In genomic region chr1:132289965-132290364, GRCm38 (mm10) we compare ENCODE assay signal across 11 mouse cellular contexts. TPM values are rescaled to one million over a fixed set of nuclear protein-coding genes. Genes with fewer than 3 reads are reported as not detected.
DNase-seq lines count a peak whose midpoint lies in the region; ATAC-seq lines count a peak whose summit lies in the region.
"Had no signal": no experiment of that assay in that cellular context is flagged by ENCODE, and none has a peak within 500 bp of the region (broad histone marks: within the 10 kb centered on the region; RNA-seq: fewer than 3 reads in every experiment).

No protein-coding gene starts in this region.

- H3K27ac ChIP-seq in forebrain, embryonic 10.5 days, result peak overlapping the region; percentile 81; the same call in 1 of the 2 replicates
- no peak overlapping the region for H3K27ac ChIP-seq in forebrain, embryonic 11.5 days (ENCODE audit: low read depth, low read length)
- peak overlapping the region; percentile 53 for H3K27ac ChIP-seq in midbrain, embryonic 10.5 days (replicated peaks)
- no peak overlapping the region for H3K27ac ChIP-seq in kidney, embryonic 15.5 days
- H3K27ac ChIP-seq: embryonic facial prominence, embryonic 12.5 days had no signal

- peaks cover 70% of the 10 kb centered on the region for H3K27me3 ChIP-seq in forebrain, embryonic 10.5 days (ENCODE audit: poor library complexity, severe bottlenecking)
- no peaks in the 10 kb centered on the region for H3K27me3 ChIP-seq in forebrain, embryonic 11.5 days (ENCODE audit: control insufficient read depth, insufficient read depth, low read length)
- H3K27me3 ChIP-seq in midbrain, embryonic 10.5 days (ENCODE audit: low read depth, poor library complexity, severe bottlenecking), result peaks cover 40% of the 10 kb centered on the region
- peaks cover 5% of the 10 kb centered on the region; the same call in 1 of the 2 replicates for H3K27me3 ChIP-seq in kidney, embryonic 15.5 days

- 84% methylated on average over 6 of the region's 6 CpGs for WGBS in forebrain, embryonic 10.5 days
- WGBS in forebrain, embryonic 11.5 days, result 86% methylated on average over 6 of the region's 6 CpGs
- WGBS in midbrain, embryonic 10.5 days, result 77% methylated on average over 6 of the region's 6 CpGs
- WGBS in kidney, embryonic 15.5 days, result 67% methylated on average over 6 of the region's 6 CpGs

- no peak overlapping the region for H3K9ac ChIP-seq in forebrain, embryonic 11.5 days (ENCODE audit: low read length)
- no peak overlapping the region for H3K9ac ChIP-seq in kidney, embryonic 15.5 days
- H3K9ac ChIP-seq: embryonic facial prominence, embryonic 12.5 days had no signal

- ATAC-seq in forebrain, embryonic 11.5 days (replicated peaks; ENCODE audit: low FRiP score), result no peak
- ATAC-seq in inflammation-experienced regulatory T-cells, adult 6 months, result no peak
- no peak for ATAC-seq in kidney, embryonic 15.5 days (replicated peaks; ENCODE audit: low FRiP score)

- no peaks in the 10 kb centered on the region for H3K36me3 ChIP-seq in forebrain, embryonic 10.5 days (replicated peaks)
- H3K36me3 ChIP-seq in forebrain, embryonic 11.5 days (ENCODE audit: control insufficient read depth, insufficient read depth, low read length), result no peaks in the 10 kb centered on the region
- no peaks in the 10 kb centered on the region for H3K36me3 ChIP-seq in midbrain, embryonic 10.5 days
- H3K36me3 ChIP-seq in kidney, embryonic 15.5 days, result no peaks in the 10 kb centered on the region
- H3K36me3 ChIP-seq: embryonic facial prominence, embryonic 12.5 days had no signal

- H3K4me3 ChIP-seq in forebrain, embryonic 10.5 days, result no peak overlapping the region
- H3K4me3 ChIP-seq in forebrain, embryonic 11.5 days (ENCODE audit: low read depth, low read length), result no peak overlapping the region
- H3K4me3 ChIP-seq in midbrain, embryonic 10.5 days, result no peak overlapping the region
- no peak overlapping the region for H3K4me3 ChIP-seq in kidney, embryonic 15.5 days (replicated peaks)
- H3K4me3 ChIP-seq: embryonic facial prominence, embryonic 12.5 days had no signal

- no peak for DNase-seq in forebrain, embryonic 10.5 days (ENCODE audit: extremely low spot score, low spot score)
- no peak for DNase-seq in forebrain, embryonic 11.5 days (ENCODE audit: low spot score)
- peak; percentile 65 to 67 for DNase-seq in spleen, postnatal 36 days (ENCODE audit: low spot score in 2 of 2)
- DNase-seq in spleen, adult 12 weeks (ENCODE audit: low spot score), result no peak
- no peak for DNase-seq in midbrain, embryonic 10.5 days (ENCODE audit: low spot score)
- no peak for DNase-seq in frontal cortex, postnatal 36 days (ENCODE audit: low spot score in 2 of 2)
- DNase-seq: adrenal gland, postnatal 36 days; heart, postnatal 4 days had no signal

- H3K4me2 ChIP-seq in forebrain, embryonic 11.5 days (ENCODE audit: low read depth, low read length, severe bottlenecking), result no peak overlapping the region
- H3K4me2 ChIP-seq in kidney, embryonic 15.5 days, result no peak overlapping the region
- H3K4me2 ChIP-seq: embryonic facial prominence, embryonic 12.5 days had no signal

- H3K9me3 ChIP-seq in forebrain, embryonic 10.5 days, result no peaks in the 10 kb centered on the region
- H3K9me3 ChIP-seq in forebrain, embryonic 11.5 days (ENCODE audit: control insufficient read depth, low read length), result no peaks in the 10 kb centered on the region
- H3K9me3 ChIP-seq in midbrain, embryonic 10.5 days (replicated peaks), result no peaks in the 10 kb centered on the region
- H3K9me3 ChIP-seq in kidney, embryonic 15.5 days (replicated peaks), result no peaks in the 10 kb centered on the region
- H3K9me3 ChIP-seq: embryonic facial prominence, embryonic 12.5 days had no signal

- H3K4me1 ChIP-seq in forebrain, embryonic 10.5 days, result peaks cover 75% of the 10 kb centered on the region
- H3K4me1 ChIP-seq in forebrain, embryonic 11.5 days (replicated peaks; ENCODE audit: control insufficient read depth, insufficient read depth, low read length), result peaks cover 36% of the 10 kb centered on the region
- H3K4me1 ChIP-seq in midbrain, embryonic 10.5 days, result peaks cover 70% of the 10 kb centered on the region
- peaks cover 54% of the 10 kb centered on the region for H3K4me1 ChIP-seq in kidney, embryonic 15.5 days

RNA-seq across cellular contexts. Expression of gene Klhdc8a, which starts 8.5 kb away (rescaled TPM):
- polyA plus RNA-seq in forebrain, embryonic 10.5 days (2016; fragmentation: Nextera tagmentation; extraction: Ambion mirVana), result 0.30 and 0.33 TPM in 2 replicates
- polyA plus RNA-seq in forebrain, embryonic 11.5 days (2014; fragmentation: Nextera tagmentation; extraction: Ambion mirVana), result 0.99 and 1.1 TPM in 2 replicates
- 1.4 and 2.8 TPM in 2 replicates for polyA plus RNA-seq in midbrain, embryonic 10.5 days (2016; fragmentation: Nextera tagmentation; extraction: Ambion mirVana)
- polyA plus RNA-seq in inflammation-experienced regulatory T-cells, adult 6 months (2017; shearing (Covaris generic)), result not detected
- 1.2 and 1.6 TPM in 2 replicates for polyA plus RNA-seq in kidney, embryonic 15.5 days (2015; fragmentation: Nextera tagmentation; extraction: Ambion mirVana)

RNA-seq across cellular contexts. Expression of gene Nuak2, which starts 26.0 kb away (rescaled TPM):
- 49.9 TPM in 2 replicates for polyA plus RNA-seq in forebrain, embryonic 10.5 days (2016; fragmentation: Nextera tagmentation; extraction: Ambion mirVana)
- 57.7 and 63.4 TPM in 2 replicates for polyA plus RNA-seq in forebrain, embryonic 11.5 days (2014; fragmentation: Nextera tagmentation; extraction: Ambion mirVana)
- polyA plus RNA-seq in midbrain, embryonic 10.5 days (2016; fragmentation: Nextera tagmentation; extraction: Ambion mirVana), result 87.1 and 101 TPM in 2 replicates
- 1 to 10 TPM; 2.2 to 3.0 (median 2.6) TPM for polyA plus RNA-seq in inflammation-experienced regulatory T-cells, adult 6 months (2017; shearing (Covaris generic))
- 3.6 and 3.8 TPM in 2 replicates for polyA plus RNA-seq in kidney, embryonic 15.5 days (2015; fragmentation: Nextera tagmentation; extraction: Ambion mirVana)

Comparison
In these comparisons a context has a peak if more than half of its experiments do, and no peak if none do; other contexts are left out.
1. DNase-seq: peak in spleen, postnatal 36 days (2 of 2); none in forebrain, embryonic 10.5 days (single experiment), forebrain, embryonic 11.5 days (single experiment), spleen, adult 12 weeks (single experiment), midbrain, embryonic 10.5 days (single experiment) and frontal cortex, postnatal 36 days (0 of 2).
2. H3K27ac ChIP-seq: peak in forebrain, embryonic 10.5 days (single experiment) and midbrain, embryonic 10.5 days (single experiment); none in forebrain, embryonic 11.5 days (single experiment) and kidney, embryonic 15.5 days (single experiment).
3. RNA of gene Nuak2, which starts 26.0 kb away (polyA plus RNA-seq): 87.1 to 101 TPM in midbrain, embryonic 10.5 days, 57.7 to 63.4 TPM in forebrain, embryonic 11.5 days and 49.9 TPM in forebrain, embryonic 10.5 days; 3.6 to 3.8 TPM in kidney, embryonic 15.5 days and 2.2 to 3.0 TPM in inflammation-experienced regulatory T-cells, adult 6 months; every median in the first group is over 10 times any median in the second.